Mouse (Mus musculus): ENCODE measurements around the gene Hs2st1.

DNA sequence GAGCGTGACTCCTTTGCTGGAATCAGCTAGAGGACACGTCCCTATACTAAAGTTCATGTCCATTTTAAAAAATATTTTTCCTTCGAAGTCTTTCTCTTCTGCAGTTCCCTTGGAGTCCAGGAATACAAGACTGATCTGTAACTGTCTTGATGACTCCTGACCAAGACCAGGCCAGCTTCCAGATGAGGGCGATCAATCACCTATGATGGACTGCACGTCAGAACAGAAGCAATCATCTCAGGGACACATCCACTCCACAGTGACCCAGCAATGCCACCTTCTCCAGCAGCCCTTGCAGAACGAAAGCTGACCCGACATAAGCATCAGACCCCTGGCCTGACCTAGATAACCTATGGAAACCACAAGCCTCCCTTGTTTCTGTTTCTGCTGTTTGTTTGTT lies 54.7 kb downstream of the Hs2st1 start:
- no peak for TF ChIP-seq CTCF (IDR thresholded peaks at IDR 0.05; ENCODE audit: low read depth)
- no peak for TF ChIP-seq EP300 (optimal IDR thresholded peaks at IDR 0.05)

Data from stomach, postnatal 0 days (tissue).